Mouse (Mus musculus) ES-E14 (cell line): ENCODE data around the gene Sbk1. TPM values are rescaled to one million over a fixed set of nuclear protein-coding genes. Genes with fewer than 3 reads are reported as not detected.
"Not testable (repeated sequence)": the region's sequence is repeated elsewhere in the genome, so short reads cannot be mapped to it uniquely, and the experiment has no call there.

ENCODE experiments used
- DNase-seq: peaks from one replicate; pipeline ENCODE4 v3.0.0-alpha.2; 2013; ENCODE audit warnings: low read depth, low spot score
- H3K27ac ChIP-seq: 2 replicates; pipeline ENCODE4 v1.5.1; 2012; ENCODE audit warnings: low read depth, mild to moderate bottlenecking, low read length, moderate library complexity, mixed read lengths; ENCODE audit not compliant: poor library complexity, insufficient read depth, severe bottlenecking
- H3K36me3 ChIP-seq: 2 replicates; pipeline ENCODE4 v1.6.1; 2012; ENCODE audit warnings: mild to moderate bottlenecking, low read length, moderate library complexity, mixed read lengths; ENCODE audit not compliant: control insufficient read depth, poor library complexity, insufficient read depth, severe bottlenecking
- H3K4me1 ChIP-seq, 2 experiments: fragments of 150-350 bp in 1 of 2; sonication (generic) in 1 of 2; 2 replicates each; pipeline ENCODE4 v1.6.1; 2012; ENCODE audit warnings: low read length in 2 of 2, mild to moderate bottlenecking in 1 of 2, mixed read lengths in 1 of 2; ENCODE audit not compliant: control insufficient read depth in 2 of 2, insufficient read depth in 2 of 2, poor library complexity in 1 of 2
- H3K4me3 ChIP-seq, 2 experiments: fragments of 150-350 bp in 1 of 2; sonication (generic) in 1 of 2; 2 replicates each; pipeline ENCODE4 v1.5.1; 2012; ENCODE audit warnings: low read length in 2 of 2, low read depth in 1 of 2, mild to moderate bottlenecking in 1 of 2, mixed read lengths in 1 of 2; ENCODE audit not compliant: insufficient read depth in 1 of 2, poor library complexity in 1 of 2, severe bottlenecking in 1 of 2
- H3K9ac ChIP-seq: 2 replicates; pipeline ENCODE4 v1.6.1; 2012; ENCODE audit warnings: low read depth, mild to moderate bottlenecking, low read length, mixed read lengths; ENCODE audit not compliant: poor library complexity, insufficient read depth, severe bottlenecking
- H3K9me3 ChIP-seq: fragments of 150-350 bp; sonication (generic); 2 replicates; pipeline ENCODE4 v1.6.1; 2012; ENCODE audit warnings: low read depth, mild to moderate bottlenecking, low read length; ENCODE audit not compliant: control insufficient read depth, insufficient read depth
- CHD2 ChIP-seq: IDR thresholded peaks from 2 replicates; pipeline ENCODE4 v1.6.1; 2014; ENCODE audit warnings: mild to moderate bottlenecking, low read depth, low read length, inconsistent platforms
- HCFC1 ChIP-seq: IDR thresholded peaks from 2 replicates; pipeline ENCODE4 v1.6.1; 2012; ENCODE audit warnings: low read length, inconsistent platforms, borderline replicate concordance; ENCODE audit not compliant: insufficient read depth
- MAFK ChIP-seq: IDR thresholded peaks from 2 replicates; pipeline ENCODE4 v1.6.1; 2014; ENCODE audit warnings: mild to moderate bottlenecking, low read depth, low read length, inconsistent platforms; ENCODE audit not compliant: insufficient read depth
- ZC3H11A ChIP-seq: IDR thresholded peaks from 2 replicates; pipeline ENCODE4 v1.6.1; 2012; ENCODE audit warnings: low read depth, mild to moderate bottlenecking, inconsistent platforms, low read length, borderline replicate concordance
- ZNF384 ChIP-seq: IDR thresholded peaks from 2 replicates; pipeline ENCODE4 v1.6.1; 2012; ENCODE audit warnings: low read depth, low read length, inconsistent platforms
- in situ Hi-C, 2 experiments: fragments of 600-800 bp; cut with MboI; formaldehyde crosslinking; loops; one replicate each; pipeline ENCODE4 v1.15.1; 2025; ENCODE audit warnings: low sequenced_read_pairs in 2 of 2, inconsistent platforms in 1 of 2; ENCODE audit not compliant: unreplicated experiment in 2 of 2
- total RNA-seq: library from RNA; depleted of rRNA; stranded (reverse); fragments of 300-350 nt; gene quantifications from 2 replicates; pipeline ENCODE4 v1.2.3, GENCODE M21; 2012

Sbk1 gene
- total RNA-seq, 1 experiment = 18.6 TPM

- no peaks in the 10 kb centered on the region for H3K9me3 ChIP-seq
- in situ Hi-C loops = no loop called here
- H3K4me1 ChIP-seq = peaks cover 2 to 27% of the 10 kb centered on the region in 2 experiments; a peak in 3 of 4 replicates
- no peak overlapping the region for H3K4me3 ChIP-seq
- no peak overlapping the region for H3K9ac ChIP-seq
- H3K36me3 ChIP-seq = peaks cover 35% of the 10 kb centered on the region
- no peak for TF ChIP-seq HCFC1
- no peak for TF ChIP-seq CHD2
- no peak for TF ChIP-seq ZC3H11A
- TF ChIP-seq ZNF384 = no peak
- TF ChIP-seq MAFK = no peak
- DNase-seq = no peak
- no peak overlapping the region for H3K27ac ChIP-seq
These were observed 8.3 kb downstream of the Sbk1 start for GRCm38 (mm10) chr7:126280696-126281095.

- no peak for DNase-seq
- H3K27ac ChIP-seq = no peak overlapping the region; the same call in 1 of the 2 replicates
- H3K4me1 ChIP-seq = peaks cover 2 to 26% of the 10 kb centered on the region in 2 experiments; a peak in 3 of 4 replicates
- no peak overlapping the region for H3K4me3 ChIP-seq
- no peak overlapping the region for H3K9ac ChIP-seq
- no peaks in the 10 kb centered on the region for H3K9me3 ChIP-seq
- in situ Hi-C loops = no loop called here
- TF ChIP-seq ZC3H11A = no peak
- H3K36me3 ChIP-seq = peaks cover 22% of the 10 kb centered on the region; the same call in 1 of the 2 replicates
These were observed 9.7 kb downstream of the Sbk1 start for GRCm38 (mm10) chr7:126281876-126282682.

- H3K4me3 ChIP-seq, H3K27ac ChIP-seq, DNase-seq, in situ Hi-C loops, H3K9ac ChIP-seq, H3K9me3 ChIP-seq: not testable (repeated sequence)
- peaks cover 2 to 26% of the 10 kb centered on the region in 2 experiments; a peak in 3 of 4 replicates for H3K4me1 ChIP-seq
- H3K36me3 ChIP-seq = peaks cover 22% of the 10 kb centered on the region; the same call in 1 of the 2 replicates
These were observed 10.2 kb downstream of the Sbk1 start for GRCm38 (mm10) chr7:126282683-126282990.

- Histone ChIP-seq H3K9me3 (no peaks in the 10 kb centered on the region), H3K36me3 (peaks cover 13% of the 10 kb centered on the region; the same call in 1 of the 2 replicates), H3K4me3 (no peak overlapping the region), H3K4me1 (peaks cover 2 to 29% of the 10 kb centered on the region in 2 experiments; a peak in 3 of 4 replicates), H3K27ac (no peak overlapping the region), H3K9ac (no peak overlapping the region)
- TF ChIP-seq CHD2 = no peak
- TF ChIP-seq HCFC1 = no peak
- no peak for TF ChIP-seq MAFK
- TF ChIP-seq ZNF384 = no peak
- no peak for TF ChIP-seq ZC3H11A
- in situ Hi-C loops = no loop called here
- DNase-seq = no peak
These were observed 11.6 kb downstream of the Sbk1 start for GRCm38 (mm10) chr7:126284021-126284420.

GRCm38 (mm10) chr7:126284441-126284840 lies 12.0 kb downstream of the Sbk1 start:
- in situ Hi-C loops = no loop called here
- H3K9ac ChIP-seq = no peak overlapping the region
- DNase-seq = no peak
- no peak overlapping the region for H3K27ac ChIP-seq
- no peak overlapping the region for H3K4me3 ChIP-seq
- TF ChIP-seq ZNF384 (no peak), MAFK (no peak), CHD2 (no peak), ZC3H11A (no peak), HCFC1 (no peak)
- peaks cover 11% of the 10 kb centered on the region; the same call in 1 of the 2 replicates for H3K36me3 ChIP-seq
- peaks cover 2 to 27% of the 10 kb centered on the region in 2 experiments; a peak in 3 of 4 replicates for H3K4me1 ChIP-seq
- H3K9me3 ChIP-seq = no peaks in the 10 kb centered on the region
